Mouse (Mus musculus) hematopoietic stem cell, adult 5-6 weeks (primary cell): Measurements from ENCODE around the gene Ralb. TPM values are rescaled to one million over a fixed set of nuclear protein-coding genes. Genes with fewer than 3 reads are reported as not detected.
A peak's percentile ranks its signal among the peaks of the same experiment; 100 is the strongest.

Experiments
- ATAC-seq, 2 experiments: fragments of 125-278 bp in 1 of 2; replicated peaks in 1 of 2; 2 replicates each; pipeline ENCODE4 v1.8.0; 2016 to 2017; ENCODE audit warnings: inconsistent platforms in 2 of 2, mild to moderate bottlenecking in 2 of 2, moderate number of reproducible peaks in 2 of 2, low read depth in 1 of 2, moderate TSS enrichment in 1 of 2; ENCODE audit not compliant: low FRiP score in 2 of 2, poor library complexity in 2 of 2, severe bottlenecking in 2 of 2, insufficient read depth in 1 of 2, low TSS enrichment in 1 of 2
- total RNA-seq: library from RNA; stranded (forward); fragments of 172-1452, 232-1000 nt; gene quantifications from 2 replicates; pipeline ENCODE4 v1.2.3, GENCODE M21; 2017

Gene Ralb
- total RNA-seq, 1 experiment from 2014 or later, result 10.6 TPM

DNA sequence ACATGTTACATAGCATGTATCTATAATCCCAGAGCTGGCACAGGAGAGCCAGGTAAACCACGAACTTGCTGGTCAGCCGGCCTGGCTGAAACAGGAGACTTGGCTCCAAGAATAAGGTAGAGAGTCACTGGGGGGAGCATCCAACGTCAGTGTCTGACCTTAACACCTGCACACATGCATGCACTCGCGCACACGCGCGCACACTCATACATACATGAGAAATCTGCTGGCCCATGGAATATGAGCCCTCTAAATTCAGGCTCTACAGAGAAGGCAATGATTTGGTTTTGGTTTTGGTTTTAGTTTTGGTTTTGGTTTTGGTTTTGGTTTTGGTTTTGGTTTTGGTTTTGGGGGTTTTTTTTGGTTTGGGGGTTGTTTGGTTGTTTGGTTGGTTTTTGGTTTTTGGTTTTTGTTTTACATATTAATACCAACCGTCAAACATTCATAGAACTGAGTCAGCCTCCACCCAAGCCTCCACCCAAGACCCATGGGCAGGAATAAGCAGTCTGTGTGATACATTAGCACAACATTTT lies 66.4 kb downstream of the Ralb start:
- ATAC-seq, result no peak

DNA sequence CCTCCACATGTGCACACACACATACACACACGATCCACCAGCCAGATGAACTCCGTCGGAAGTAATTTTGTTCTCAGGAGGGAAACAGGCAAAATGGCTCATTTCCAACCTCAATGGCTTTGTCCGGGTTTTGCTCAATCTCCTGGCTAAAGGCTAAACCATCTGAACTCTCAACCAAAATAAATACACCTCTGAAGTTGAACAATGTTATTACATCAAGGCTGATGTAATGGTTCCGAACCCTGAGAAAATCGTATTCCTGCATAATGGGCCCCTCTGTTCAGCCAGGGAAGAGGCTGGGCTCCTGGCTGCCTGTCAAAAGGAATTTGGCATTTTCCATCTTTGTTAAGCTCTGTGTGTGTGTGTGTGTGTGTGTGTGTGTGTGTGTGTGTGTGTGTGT lies 67.2 kb downstream of the Ralb start:
- ATAC-seq, result no peak

DNA sequence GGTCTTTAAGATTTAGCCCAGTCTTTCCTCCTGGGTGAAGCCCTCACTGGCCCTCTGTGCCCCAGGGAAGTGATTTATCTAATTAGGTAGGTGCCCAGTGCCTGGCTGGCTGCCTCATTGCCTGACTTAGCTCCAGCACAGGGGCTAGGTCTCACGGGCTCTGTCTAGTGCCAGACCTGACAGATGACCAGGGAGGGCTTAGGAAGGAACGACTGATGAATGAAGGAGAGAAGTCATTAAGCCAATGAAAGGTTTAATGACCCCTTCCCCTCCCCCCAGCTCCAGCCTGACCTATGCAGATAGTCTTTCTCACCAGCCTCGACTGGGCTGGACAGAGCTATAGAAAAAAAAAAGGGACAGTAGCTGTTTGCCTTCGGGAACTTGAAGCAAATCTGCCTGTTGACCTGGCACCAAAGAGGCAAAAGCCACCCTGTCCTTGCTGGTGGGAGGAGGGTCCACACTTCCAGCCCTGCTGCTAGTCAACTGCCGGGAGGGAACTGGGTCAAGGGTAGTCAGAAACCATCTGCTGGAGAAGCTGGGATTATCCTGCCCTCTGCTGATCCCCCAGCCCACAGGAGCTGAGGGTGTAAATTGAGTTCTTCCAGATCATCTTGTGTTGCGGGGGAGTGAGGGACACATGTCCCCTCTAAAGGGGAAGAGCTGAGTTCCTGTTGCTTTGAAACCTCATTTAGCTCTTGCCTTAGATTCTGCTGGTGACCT lies 80.3 kb downstream of the Ralb start:
- ATAC-seq, result no peak

DNA sequence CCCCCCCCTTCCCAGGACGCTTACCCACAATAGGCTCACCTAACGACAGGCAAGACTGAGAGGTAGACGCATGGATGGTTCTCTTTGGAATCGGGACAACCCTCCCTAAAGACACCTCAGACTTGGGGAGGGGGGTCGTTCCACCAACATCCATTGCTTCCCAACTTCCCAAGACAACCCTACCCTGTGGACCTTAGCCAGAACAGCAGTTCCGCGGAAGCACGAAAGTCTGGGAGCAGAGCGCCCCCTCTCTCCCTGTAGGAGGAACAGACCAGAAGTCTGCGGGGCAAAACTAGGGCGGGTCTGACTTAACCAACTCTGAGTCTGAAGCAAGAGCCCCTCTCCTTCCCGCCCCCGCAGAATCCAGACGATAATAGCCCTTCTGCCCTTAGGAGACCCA lies 81.1 kb downstream of the Ralb start:
- ATAC-seq, result no peak; a peak in 1 of 4 replicates

DNA sequence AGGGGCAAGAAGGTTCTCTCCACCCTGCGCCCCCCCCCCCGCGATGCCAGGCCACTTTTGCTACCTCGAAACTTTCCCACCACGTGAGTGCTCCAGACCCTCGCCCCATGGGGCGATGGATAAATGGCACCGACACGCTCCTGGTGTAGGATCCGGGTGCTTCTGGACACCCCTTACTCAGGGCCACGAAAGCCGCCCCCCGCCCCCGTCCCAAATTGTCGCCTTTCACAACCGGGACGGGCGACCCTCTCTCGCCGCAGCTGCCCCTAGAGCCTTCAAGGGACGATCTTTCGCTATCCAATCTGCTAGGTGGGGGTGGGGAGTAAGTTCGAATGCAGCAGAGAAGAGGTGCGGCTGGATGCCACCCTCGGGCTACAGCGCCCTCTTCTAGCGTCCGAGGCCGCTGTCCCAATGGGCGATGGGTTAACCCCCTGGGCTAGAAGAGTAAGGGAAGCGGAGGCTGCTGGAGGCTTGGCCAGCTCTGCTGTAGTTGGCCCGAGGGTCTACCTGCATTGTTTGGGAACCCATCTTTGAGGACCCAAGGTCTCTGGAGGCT lies 82.1 kb downstream of the Ralb start:
- ATAC-seq, result 0 out of 4 replicates have a peak, but pooled peaks of 1 of the 2 experiments have one; percentile 13

DNA sequence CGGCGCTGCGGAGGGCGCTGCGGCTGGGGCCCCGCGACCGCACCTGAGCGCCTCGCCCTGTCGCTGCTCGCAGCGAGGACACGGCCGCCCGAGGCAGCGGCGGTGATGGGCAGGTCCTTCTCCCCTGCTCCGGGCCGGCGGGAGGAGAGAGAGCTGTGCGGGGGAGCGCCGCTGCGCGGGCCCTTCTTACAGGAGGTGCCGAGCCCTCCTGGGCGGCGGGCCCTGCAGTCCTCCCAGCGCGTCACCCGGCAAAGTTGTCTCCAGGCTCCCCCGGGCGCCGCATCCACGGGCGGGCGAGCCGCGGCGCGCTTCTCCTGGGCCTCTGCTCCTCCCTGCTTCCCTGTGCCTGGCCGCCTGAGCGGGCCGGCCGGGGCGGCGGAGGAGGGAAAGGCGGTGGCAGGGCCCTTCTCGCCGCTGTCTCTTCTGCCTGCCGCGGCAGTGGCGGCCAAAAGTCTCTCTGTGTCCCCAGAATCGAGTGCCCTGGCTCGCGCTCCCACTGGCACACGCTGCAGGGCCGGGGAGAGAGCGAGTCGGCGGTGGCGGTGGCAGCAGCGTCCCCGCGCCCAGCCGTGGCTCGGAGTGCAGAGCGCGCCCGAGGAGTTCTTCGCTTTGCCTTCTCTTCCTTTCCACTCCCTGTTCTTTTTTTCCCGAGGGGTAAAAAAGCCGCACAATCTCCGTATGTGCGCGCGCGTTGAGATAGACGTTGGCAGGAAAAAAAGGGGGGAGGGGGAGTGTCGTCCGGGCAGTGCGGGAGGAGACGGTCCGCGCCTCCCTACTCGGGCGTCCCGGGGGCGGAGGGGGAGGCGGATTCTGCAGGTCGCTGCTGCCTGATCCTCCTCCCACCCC lies 82.8 kb downstream of the Ralb start, which contains the start of gene Inhbb:
TSS of gene Inhbb (minus strand) at position 673 of the 846 bp plus-strand sequence.
- ATAC-seq, result 0 out of 4 replicates have a peak, but pooled peaks of 1 of the 2 experiments have one; percentile 11

DNA sequence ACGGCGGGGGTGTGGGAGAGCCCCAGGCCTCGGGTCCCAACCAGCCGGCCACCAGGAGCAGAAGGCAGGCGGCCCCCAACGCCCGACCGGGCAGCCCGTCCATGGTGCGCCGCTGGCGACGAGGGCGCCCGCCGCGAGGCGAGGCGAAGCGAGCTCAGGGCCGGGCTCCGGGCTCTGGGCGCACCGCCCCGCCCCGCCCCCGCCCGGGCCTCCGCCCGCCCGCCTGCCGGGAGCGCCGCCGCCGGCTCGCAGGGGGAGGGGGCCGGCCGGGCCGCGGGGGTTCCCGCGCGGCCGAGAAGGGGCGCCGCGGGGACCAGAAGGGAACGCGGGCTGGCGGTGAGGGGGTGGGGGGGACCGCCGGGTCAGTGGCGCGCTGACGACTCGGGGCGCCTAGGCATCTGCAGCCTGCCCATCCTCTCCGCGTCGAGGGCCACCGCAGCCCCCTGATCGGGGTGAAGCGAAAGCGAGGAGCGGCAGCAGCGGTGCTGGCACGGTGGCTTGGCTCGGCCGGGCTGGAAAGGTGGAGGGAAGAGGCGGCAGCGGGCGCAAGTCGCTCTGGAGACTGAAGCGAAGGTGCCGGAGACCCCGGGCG lies 83.5 kb downstream of the Ralb start:
- ATAC-seq, result no peak

Other genes starting within 250 kb of the Ralb start
- not detected in 2 replicates for gene Inhbb, start 82.5 kb downstream of the Ralb start, total RNA-seq
- gene Tmem185b, start 21.4 kb upstream of the Ralb start, total RNA-seq, result 8.5 and 12.2 TPM in 2 replicates
- gene Epb41l5, start 144.2 kb upstream of the Ralb start, total RNA-seq, result 4.3 and 5.5 TPM in 2 replicates